Mouse (Mus musculus): ENCODE data around the gene Med12l.

Gene Med12l

GRCm38 (mm10) chr3:59182129-59182528 lies 176.5 kb downstream of the Med12l start:
- DNase-seq (ENCODE audit: extremely low read depth, low read depth), result no peak

- DNase-seq (ENCODE audit: extremely low read depth, low read depth), result no peak
Observed at GRCm38 (mm10) chr3:59185662-59186061, 180.0 kb downstream of the Med12l start.

GRCm38 (mm10) chr3:59187336-59187735 lies 181.7 kb downstream of the Med12l start:
- no peak for DNase-seq (ENCODE audit: extremely low read depth, low read depth)

GRCm38 (mm10) chr3:59191674-59192073 lies 186.0 kb downstream of the Med12l start:
- DNase-seq (ENCODE audit: extremely low read depth, low read depth), result no peak

- no peak for DNase-seq (ENCODE audit: extremely low read depth, low read depth)
Observed at GRCm38 (mm10) chr3:59194099-59194498, 188.5 kb downstream of the Med12l start.

- DNase-seq (ENCODE audit: extremely low read depth, low read depth), result no peak
Observed at GRCm38 (mm10) chr3:59194938-59195337, 189.3 kb downstream of the Med12l start, which contains the start of gene Gpr87. Gene Gpr87 (minus strand): TSS chr3:59195104.

- DNase-seq (ENCODE audit: extremely low read depth, low read depth), result no peak
Observed at GRCm38 (mm10) chr3:59197329-59197948, 191.8 kb downstream of the Med12l start.

- no peak for DNase-seq (ENCODE audit: extremely low read depth, low read depth)
Observed at GRCm38 (mm10) chr3:59203802-59204520, 198.3 kb downstream of the Med12l start.

- DNase-seq (ENCODE audit: extremely low read depth, low read depth), result no peak
Observed at GRCm38 (mm10) chr3:59204719-59205503, 199.3 kb downstream of the Med12l start.

- DNase-seq (ENCODE audit: extremely low read depth, low read depth), result no peak
Observed at GRCm38 (mm10) chr3:59205941-59206340, 200.3 kb downstream of the Med12l start.

- DNase-seq (ENCODE audit: extremely low read depth, low read depth), result peak; percentile 60
Observed at GRCm38 (mm10) chr3:59208650-59209548, 203.3 kb downstream of the Med12l start.

- no peak for DNase-seq (ENCODE audit: extremely low read depth, low read depth)
Observed at GRCm38 (mm10) chr3:59210089-59210488, 204.5 kb downstream of the Med12l start.

- DNase-seq (ENCODE audit: extremely low read depth, low read depth), result peak; percentile 14
Observed at GRCm38 (mm10) chr3:59210727-59211126, 205.1 kb downstream of the Med12l start, which contains the start of gene P2ry13. Gene P2ry13 (minus strand): TSS chr3:59210882.

- DNase-seq (ENCODE audit: extremely low read depth, low read depth), result no peak
Observed at GRCm38 (mm10) chr3:59211784-59212183, 206.2 kb downstream of the Med12l start.

GRCm38 (mm10) chr3:59212404-59212803 lies 206.8 kb downstream of the Med12l start:
- DNase-seq (ENCODE audit: extremely low read depth, low read depth), result no peak

- no peak for DNase-seq (ENCODE audit: extremely low read depth, low read depth)
Observed at GRCm38 (mm10) chr3:59217211-59217610, 211.6 kb downstream of the Med12l start.

GRCm38 (mm10) chr3:59219326-59219725 lies 213.7 kb downstream of the Med12l start:
- no peak for DNase-seq (ENCODE audit: extremely low read depth, low read depth)

GRCm38 (mm10) chr3:59222303-59222702 lies 216.7 kb downstream of the Med12l start:
- DNase-seq (ENCODE audit: extremely low read depth, low read depth), result peak; percentile 6

- no peak for DNase-seq (ENCODE audit: extremely low read depth, low read depth)
Observed at GRCm38 (mm10) chr3:59225411-59225810, 219.8 kb downstream of the Med12l start.

GRCm38 (mm10) chr3:59227696-59228095 lies 222.1 kb downstream of the Med12l start:
- no peak for DNase-seq (ENCODE audit: extremely low read depth, low read depth)

All from MEL-GATA-1-ER (cell line).